Mouse (Mus musculus) lung, postnatal 0 days (tissue): Measurements from ENCODE around the gene Ankrd1. TPM values are rescaled to one million over a fixed set of nuclear protein-coding genes. Genes with fewer than 3 reads are reported as not detected.

Experiments
- ATAC-seq: fragments of 200-750 bp; cut with Nextera tagmentation; 2 replicates; pipeline ENCODE4 v1.8.0; 2017; ENCODE audit warnings: moderate library complexity
- DNase-seq: peaks from one replicate; pipeline ENCODE4 v3.0.0-alpha.2; 2016; ENCODE audit warnings: low spot score
- H3K27ac ChIP-seq: fragments of 300-500 bp; sonication (generic); 2 replicates; pipeline ENCODE4 v1.5.1; 2014; ENCODE audit warnings: antibody characterized with exemption, mild to moderate bottlenecking, low read length, mixed read lengths
- H3K27me3 ChIP-seq: fragments of 300-500 bp; sonication (generic); replicated peaks from 2 replicates; pipeline ENCODE4 v1.6.1; 2014; ENCODE audit warnings: low read length, mixed read lengths; ENCODE audit not compliant: insufficient read depth
- H3K36me3 ChIP-seq: fragments of 300-500 bp; sonication (generic); 2 replicates; pipeline ENCODE4 v1.6.1; 2014; ENCODE audit warnings: low read length, mixed read lengths; ENCODE audit not compliant: insufficient read depth
- H3K4me1 ChIP-seq: fragments of 300-500 bp; sonication (generic); 2 replicates; pipeline ENCODE4 v1.6.1; 2014; ENCODE audit warnings: antibody characterized with exemption, low read depth, low read length, mixed read lengths; ENCODE audit not compliant: insufficient read depth
- H3K4me2 ChIP-seq: fragments of 300-500 bp; sonication (generic); replicated peaks from 2 replicates; pipeline ENCODE4 v1.6.1; 2014; ENCODE audit warnings: low read depth, mild to moderate bottlenecking, low read length, moderate library complexity, mixed read lengths
- H3K4me3 ChIP-seq: fragments of 300-500 bp; sonication (generic); 2 replicates; pipeline ENCODE4 v1.5.1; 2014; ENCODE audit warnings: low read depth, low read length
- H3K9ac ChIP-seq: fragments of 300-500 bp; sonication (generic); replicated peaks from 2 replicates; pipeline ENCODE4 v1.6.1; 2014; ENCODE audit warnings: low read depth, mild to moderate bottlenecking
- H3K9me3 ChIP-seq: fragments of 300-500 bp; sonication (generic); 2 replicates; pipeline ENCODE4 v1.6.1; 2016; ENCODE audit warnings: low read length, mixed read lengths
- CTCF ChIP-seq: IDR thresholded peaks from 2 replicates; pipeline ENCODE4 v1.5.1; 2016; ENCODE audit warnings: antibody characterized with exemption, mild to moderate bottlenecking
- EP300 ChIP-seq: IDR thresholded peaks from 2 replicates; pipeline ENCODE4 v1.6.1; 2016; ENCODE audit warnings: antibody characterized with exemption, mild to moderate bottlenecking, control low read depth
- WGBS: fragments of 180-500 bp; shearing (Covaris S2); extraction: QIAGEN DNeasy Blood & Tissue Kit; methylation state at CpG from one replicate; pipeline ENCODE4 v1.1.7; 2014; 5-methylcytosine and 5-hydroxymethylcytosine counted together
- polyA plus RNA-seq: library from polyadenylated mRNA; unstranded; fragments of >200 nt; fragmentation: Nextera tagmentation; extraction: Ambion mirVana; gene quantifications from 2 replicates; pipeline ENCODE4 v1.2.1, GENCODE M21; 2015

Gene Ankrd1
- polyA plus RNA-seq, 1 experiment from 2014 or later = 7.4 TPM

- Histone ChIP-seq H3K27me3 (no peaks in the 10 kb centered on the region), H3K4me1 (no peaks in the 10 kb centered on the region), H3K9ac (no peak overlapping the region), H3K9me3 (no peaks in the 10 kb centered on the region), H3K36me3 (peaks cover 14% of the 10 kb centered on the region; the same call in 1 of the 2 replicates), H3K27ac (no peak overlapping the region), H3K4me2 (no peak overlapping the region), H3K4me3 (no peak overlapping the region)
- no peak for DNase-seq
- TF ChIP-seq EP300 (no peak), CTCF (no peak)
- no peak for ATAC-seq
- 92% methylated on average over 1 of the region's 1 CpGs for WGBS
These were observed 21.6 kb downstream of the Ankrd1 start for GRCm38 (mm10) chr19:36098265-36098664.

- Histone ChIP-seq H3K27me3 (no peaks in the 10 kb centered on the region), H3K27ac (no peak overlapping the region), H3K4me1 (no peaks in the 10 kb centered on the region), H3K4me3 (no peak overlapping the region), H3K4me2 (no peak overlapping the region), H3K9ac (no peak overlapping the region), H3K9me3 (no peaks in the 10 kb centered on the region), H3K36me3 (peaks cover 15% of the 10 kb centered on the region; the same call in 1 of the 2 replicates)
- TF ChIP-seq EP300 (no peak), CTCF (no peak)
- 83% methylated on average over 3 of the region's 3 CpGs for WGBS
- DNase-seq (no peak), ATAC-seq (no peak)
These were observed 22.7 kb downstream of the Ankrd1 start for GRCm38 (mm10) chr19:36097194-36097593.

- WGBS = 39% methylated on average over 5 of the region's 5 CpGs
- no peak overlapping the region for H3K4me3 ChIP-seq
- ATAC-seq (no peak), DNase-seq (peak; percentile 50)
- no peak overlapping the region for H3K27ac ChIP-seq
- H3K27me3 ChIP-seq = no peaks in the 10 kb centered on the region
- no peak overlapping the region for H3K9ac ChIP-seq
- no peaks in the 10 kb centered on the region for H3K4me1 ChIP-seq
- TF ChIP-seq EP300 (no peak), CTCF (peak; percentile 71)
- no peaks in the 10 kb centered on the region for H3K9me3 ChIP-seq
- H3K4me2 ChIP-seq = no peak overlapping the region
- H3K36me3 ChIP-seq = peaks cover 18% of the 10 kb centered on the region
These were observed 29.1 kb downstream of the Ankrd1 start for GRCm38 (mm10) chr19:36090781-36091180.

GRCm38 (mm10) chr19:36083262-36084225 lies 36.4 kb downstream of the Ankrd1 start, which contains the start of gene Rpp30:
Gene Rpp30, plus strand, starts transcription at chr19:36083716.
- 0 out of 2 replicates have a peak within 1 kb of the TSS, but pooled peaks have one; percentile 62 for H3K27ac ChIP-seq
- peak within 1 kb of the TSS; percentile 93 for H3K4me2 ChIP-seq
- no peaks in the 10 kb centered on the region for H3K27me3 ChIP-seq
- 2% methylated on average over 34 of the region's 34 CpGs for WGBS
- peak within 1 kb of the TSS; percentile 66 for H3K4me3 ChIP-seq
- H3K36me3 ChIP-seq = 0 out of 2 replicates have a peak, but pooled peaks cover 5% of the 10 kb centered on the region
- ATAC-seq (peak; percentile 97), DNase-seq (peak; percentile 96)
- peak within 1 kb of the TSS; percentile 62 for H3K9ac ChIP-seq
- no peak for TF ChIP-seq EP300
- TF ChIP-seq CTCF = no peak
- peaks cover 5% of the 10 kb centered on the region; the same call in 1 of the 2 replicates for H3K4me1 ChIP-seq
- H3K9me3 ChIP-seq = no peaks in the 10 kb centered on the region

GRCm38 (mm10) chr19:36082606-36083261 lies 37.2 kb downstream of the Ankrd1 start:
- Histone ChIP-seq H3K4me1 (peaks cover 5% of the 10 kb centered on the region; the same call in 1 of the 2 replicates), H3K4me3 (peak overlapping the region; percentile 66), H3K36me3 (no peaks in the 10 kb centered on the region), H3K4me2 (peak overlapping the region; percentile 93), H3K9me3 (no peaks in the 10 kb centered on the region), H3K9ac (no peak overlapping the region), H3K27me3 (no peaks in the 10 kb centered on the region), H3K27ac (0 out of 2 replicates have a peak overlapping the region, but pooled peaks have one; percentile 62)
- WGBS = 46% methylated on average over 7 of the region's 7 CpGs
- DNase-seq (peak; percentile 89), ATAC-seq (peak; percentile 85)
- TF ChIP-seq EP300 = no peak
- peak; percentile 84 for TF ChIP-seq CTCF
